Mouse (Mus musculus): ENCODE results near the gene Fam19a4.

- TF ChIP-seq CTCF (IDR thresholded peaks at IDR 0.05; ENCODE audit: borderline replicate concordance, insufficient read depth, low read depth, low read length) (no peak), POLR2A (IDR thresholded peaks at IDR 0.05; ENCODE audit: borderline replicate concordance, insufficient read depth, low read length) (no peak)
Observed at GRCm38 (mm10) chr6:96843944-96844343, 216.3 kb downstream of the Fam19a4 start.

All from cerebellum, adult 2 months (tissue).